Mouse (Mus musculus) kidney, postnatal 36 days (tissue): ENCODE measurements at regions not wholly inside any gene's neighbourhood (a gene's known extent, or its start where the extent isn't known, plus 50 kb on each side); places are given as distances from the start of the nearest gene placed in this dataset.
A peak's percentile ranks its signal among the peaks of the same experiment; 100 is the strongest.

Experiments
- DNase-seq, 2 experiments: peaks; one replicate each; pipeline ENCODE4 v3.0.0; 2021 to 2022; ENCODE audit warnings: mixed read lengths in 2 of 2

- no peak for DNase-seq
Observed at GRCm38 (mm10) chr13:57282816-57283215, 387.0 kb upstream of the Trpc7 start.

- DNase-seq, result no peak
Observed at GRCm38 (mm10) chr13:57281941-57282710, 386.3 kb upstream of the Trpc7 start.

- peak; percentile 23 to 70 for DNase-seq
Observed at GRCm38 (mm10) chr13:57281504-57281903, 385.7 kb upstream of the Trpc7 start.

- DNase-seq, result peak in 1 of 2 experiments; percentile 40
Observed at GRCm38 (mm10) chr13:57278580-57278979, 382.8 kb upstream of the Trpc7 start.

GRCm38 (mm10) chr13:57277076-57277475 lies 381.3 kb upstream of the Trpc7 start:
- DNase-seq, result no peak

- no peak for DNase-seq
Observed at GRCm38 (mm10) chr13:57275871-57276270, 380.1 kb upstream of the Trpc7 start.

GRCm38 (mm10) chr13:57273593-57273992 lies 377.8 kb upstream of the Trpc7 start:
- no peak for DNase-seq

GRCm38 (mm10) chr13:57269614-57270013 lies 373.8 kb upstream of the Trpc7 start:
- DNase-seq, result peak; percentile 14 to 61

DNA sequence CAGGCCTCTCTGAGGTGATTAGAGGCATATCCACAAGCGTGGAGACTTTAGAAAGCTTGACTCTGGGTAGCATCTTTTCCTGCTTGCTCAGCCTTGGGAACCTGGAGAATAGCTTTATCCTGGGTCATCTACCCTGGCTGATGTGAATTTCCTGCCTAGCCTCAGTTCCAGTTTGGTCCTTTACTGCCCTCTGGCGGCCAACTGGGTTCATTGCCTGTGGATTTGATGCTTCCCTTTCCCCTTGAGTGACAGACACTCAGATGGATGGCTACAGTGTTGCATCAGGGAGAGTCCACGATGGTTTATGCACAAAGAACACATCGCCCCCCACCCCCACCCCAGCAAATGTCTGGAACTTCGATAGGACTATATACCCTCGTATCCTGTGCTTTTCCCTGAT lies 364.1 kb upstream of the Trpc7 start:
- DNase-seq, result peak; percentile 60 to 85

DNA sequence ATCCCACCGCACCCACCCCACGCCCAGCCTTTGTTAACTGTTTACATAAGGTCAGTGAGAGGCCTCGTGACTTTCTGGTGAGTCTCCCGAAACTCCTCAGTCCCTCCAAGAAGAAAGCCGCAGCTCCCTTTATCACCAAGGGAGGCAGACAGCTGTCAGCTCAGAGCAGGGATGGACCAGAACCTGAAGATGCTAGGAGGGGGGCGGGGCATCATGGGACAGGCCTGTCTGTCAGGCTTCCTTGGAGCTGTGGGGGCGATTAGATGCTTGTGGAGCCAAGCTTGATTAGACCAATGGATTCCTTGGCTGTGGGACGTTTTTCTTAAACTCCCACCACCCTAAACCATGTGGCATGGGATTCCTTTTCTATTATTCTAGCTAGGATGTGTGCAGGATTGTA lies 363.7 kb upstream of the Trpc7 start:
- DNase-seq, result no peak

GRCm38 (mm10) chr13:57255920-57256319 lies 360.1 kb upstream of the Trpc7 start:
- no peak for DNase-seq

- DNase-seq, result no peak
Observed at GRCm38 (mm10) chr13:57249851-57250250, 354.1 kb upstream of the Trpc7 start.

DNA sequence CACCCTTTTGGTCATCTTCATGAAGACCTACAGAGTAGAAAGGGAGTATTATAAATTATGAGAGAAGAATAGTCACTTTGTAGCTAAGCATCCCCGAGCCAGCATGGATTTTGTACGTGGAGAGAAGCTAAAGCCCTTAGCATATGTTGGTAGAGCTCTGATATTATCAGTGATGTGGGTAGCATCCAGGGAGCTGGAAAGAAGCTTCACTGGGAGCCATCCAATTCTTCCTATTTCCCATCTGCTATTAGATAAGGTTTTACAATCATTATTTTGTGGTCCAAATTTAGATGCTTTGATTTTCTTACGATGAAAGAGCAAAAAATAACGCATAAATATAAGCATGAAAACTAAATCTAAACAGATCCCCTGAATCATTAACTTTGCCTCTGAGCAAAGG lies 353.6 kb upstream of the Trpc7 start:
- DNase-seq, result no peak

- DNase-seq, result peak; percentile 41 to 60
Observed at GRCm38 (mm10) chr13:57246238-57246963, 350.6 kb upstream of the Trpc7 start.

DNA sequence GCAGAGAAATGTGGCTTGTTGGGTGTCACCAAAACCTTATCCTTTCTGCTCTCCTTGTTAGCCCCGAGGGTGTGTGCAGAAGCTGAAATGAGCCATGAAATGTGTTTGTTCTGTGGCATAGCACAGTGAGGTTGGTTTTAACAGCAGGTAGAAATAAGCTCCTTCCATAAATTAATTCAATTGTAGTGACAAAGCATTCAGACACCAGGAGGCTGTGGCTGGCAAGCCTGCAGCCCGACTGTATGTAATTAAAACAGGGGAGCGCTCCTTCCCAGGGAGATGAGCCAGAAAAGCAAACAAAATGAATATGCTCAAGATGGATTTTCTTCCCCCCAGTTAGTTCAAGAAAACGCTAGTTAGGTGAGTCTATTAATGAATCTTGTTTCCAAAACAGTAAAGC lies 341.1 kb upstream of the Trpc7 start:
- no peak for DNase-seq

GRCm38 (mm10) chr13:57236211-57236610 lies 340.4 kb upstream of the Trpc7 start:
- no peak for DNase-seq

DNA sequence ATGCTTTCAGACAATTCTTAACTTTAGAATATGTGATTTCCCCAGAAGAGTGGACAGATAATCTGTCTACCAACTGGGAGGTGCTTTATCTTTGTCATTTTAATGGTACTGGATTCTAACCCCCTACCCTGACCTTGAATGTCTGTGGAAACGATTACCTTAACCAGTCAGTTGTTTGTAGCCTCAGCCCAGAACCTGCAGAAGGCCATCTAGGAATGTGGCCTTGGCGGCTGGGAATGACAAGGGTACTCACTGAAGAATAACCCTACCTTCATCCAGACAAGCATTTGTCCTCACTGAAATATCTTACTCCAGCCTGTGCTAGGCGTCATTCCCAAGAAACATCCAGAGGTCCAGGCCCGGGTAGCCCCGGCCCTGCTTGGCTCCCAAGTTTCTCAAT lies 337.1 kb upstream of the Trpc7 start:
- DNase-seq, result no peak

DNA sequence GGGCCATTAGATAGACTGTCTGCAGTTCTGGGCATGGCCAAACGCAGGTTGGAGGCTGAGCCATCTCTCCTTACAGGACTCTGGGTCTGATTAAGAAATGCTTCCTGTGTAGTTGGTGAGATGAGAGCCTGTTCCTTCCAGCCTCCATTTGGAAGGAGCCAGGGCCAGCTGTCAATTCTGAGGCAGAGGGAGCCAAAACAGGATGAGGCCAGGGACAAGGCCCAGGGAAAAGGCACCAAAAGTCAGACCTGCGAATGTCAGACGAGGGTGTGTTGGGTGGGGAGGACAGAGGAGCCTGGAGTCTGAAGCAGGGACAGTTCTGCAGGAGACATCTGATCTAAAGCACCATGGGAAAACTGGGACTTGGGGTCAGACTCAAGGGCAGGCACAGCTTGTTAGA lies 335.9 kb upstream of the Trpc7 start:
- no peak for DNase-seq

GRCm38 (mm10) chr13:57230253-57230652 lies 334.5 kb upstream of the Trpc7 start:
- no peak for DNase-seq

DNA sequence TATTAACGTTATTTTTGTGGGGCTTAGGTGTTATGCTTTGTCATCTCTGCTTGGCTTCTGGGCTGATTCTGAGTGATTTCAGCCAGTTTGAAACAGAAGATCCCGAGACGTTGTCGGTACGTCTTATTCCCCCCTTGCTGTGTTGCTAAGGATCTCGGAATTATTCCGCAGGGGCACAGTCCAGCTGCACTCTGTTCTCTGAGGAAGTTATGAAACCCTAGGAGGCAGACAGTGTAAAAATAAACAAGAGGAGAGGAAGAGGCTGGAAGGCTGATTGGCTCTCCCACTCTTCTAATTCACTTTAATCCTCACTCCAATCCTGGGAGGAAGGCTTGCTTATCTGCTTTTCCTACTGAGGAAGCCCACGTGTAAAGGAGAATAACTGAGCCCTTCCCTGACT lies 325.3 kb upstream of the Trpc7 start:
- DNase-seq, result peak in 1 of 2 experiments; percentile 9

DNA sequence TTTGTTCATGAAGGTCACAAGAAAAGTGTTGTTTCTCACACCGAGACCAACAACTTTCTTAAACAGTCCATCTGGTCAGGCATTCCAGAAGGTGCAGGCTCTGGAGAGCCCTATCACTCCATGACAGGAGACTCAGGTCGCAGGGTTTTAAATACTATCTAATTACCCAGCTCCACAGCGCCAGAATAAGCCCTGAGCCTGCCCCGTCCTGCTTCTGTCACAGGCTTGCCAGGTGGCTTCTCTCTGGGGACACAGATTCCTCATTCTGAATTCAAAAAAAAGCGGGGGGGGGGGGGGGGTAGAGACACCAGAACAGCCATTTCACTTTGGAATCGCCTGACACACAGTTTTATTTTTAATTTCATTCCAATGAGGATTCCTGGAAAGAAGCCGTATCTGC lies 320.4 kb upstream of the Trpc7 start:
- no peak for DNase-seq

DNA sequence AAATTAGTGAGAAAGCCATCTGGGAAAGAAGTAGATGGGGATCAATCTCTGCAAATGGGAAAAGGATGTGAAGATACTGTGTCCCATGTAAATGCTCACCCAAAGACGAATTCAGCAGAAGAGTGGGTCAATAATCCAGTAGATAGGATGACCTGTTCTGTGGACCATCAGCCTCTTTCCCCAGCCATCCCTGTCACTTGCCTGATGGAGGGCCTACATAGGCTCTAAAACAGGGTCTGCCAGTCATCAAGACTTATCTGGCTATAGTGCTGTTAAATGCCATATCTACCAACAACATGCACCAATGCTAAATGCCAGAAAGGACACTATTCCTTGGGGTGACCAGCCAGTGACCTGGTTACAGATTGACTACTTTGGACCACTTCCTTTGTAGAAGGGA lies 316.5 kb upstream of the Trpc7 start:
- no peak for DNase-seq

DNA sequence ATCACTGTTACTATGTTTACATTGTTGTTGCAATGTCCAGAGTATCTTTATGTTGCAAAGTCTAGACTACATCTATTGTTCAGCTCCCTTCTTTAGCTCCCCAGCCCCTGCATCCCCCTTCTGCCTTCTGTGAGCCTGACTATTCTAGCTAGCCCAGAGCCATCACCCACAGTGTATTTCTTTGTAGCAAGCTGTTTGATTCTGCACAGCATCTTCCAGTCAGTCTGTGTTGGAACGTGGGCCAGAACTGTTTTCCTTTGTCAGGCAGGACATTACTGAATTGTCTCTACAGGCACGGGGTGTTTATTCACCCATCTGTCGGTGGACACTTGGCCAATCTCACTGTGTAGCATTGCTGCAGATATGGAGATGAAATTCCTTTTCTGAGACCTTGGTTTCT lies 295.4 kb upstream of the Trpc7 start:
- no peak for DNase-seq

DNA sequence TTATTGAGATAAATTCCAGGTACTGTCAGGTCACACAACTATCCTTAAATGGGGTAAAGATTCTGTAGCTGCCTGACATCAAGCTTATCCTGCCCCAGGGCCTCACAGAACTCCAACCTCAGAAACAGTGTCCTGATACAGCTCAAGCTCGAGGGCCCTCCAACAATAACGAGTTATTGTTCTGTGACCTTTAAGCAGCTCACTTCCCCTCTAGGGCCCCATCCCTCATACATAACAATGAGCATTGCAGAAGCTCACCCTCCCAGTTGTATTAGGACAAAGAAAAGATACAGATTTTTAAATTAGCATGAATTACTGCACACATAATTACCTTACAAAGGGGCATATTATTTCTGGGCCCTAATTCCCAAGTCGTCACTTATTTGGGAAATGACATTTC lies 293.5 kb upstream of the Trpc7 start:
- DNase-seq, result no peak
